Mouse (Mus musculus) liver, embryonic 14.5 days (tissue): ENCODE measurements around the gene Acvr1. TPM values are rescaled to one million over a fixed set of nuclear protein-coding genes. Genes with fewer than 3 reads are reported as not detected.

ENCODE experiments used
- ATAC-seq: fragments of 200-750 bp; cut with Nextera tagmentation; 2 replicates; pipeline ENCODE4 v1.8.0; 2017; ENCODE audit warnings: moderate number of reproducible peaks, mild to moderate bottlenecking, moderate library complexity; ENCODE audit not compliant: insufficient read depth
- DNase-seq, 3 experiments: peaks; one replicate each; pipeline ENCODE4 v3.0.0-alpha.2; 2012 to 2013; ENCODE audit warnings: low read depth in 3 of 3, low spot score in 3 of 3
- H3K27ac ChIP-seq: fragments of 300-500 bp; sonication (generic); 2 replicates; pipeline ENCODE4 v1.5.1; 2014; ENCODE audit warnings: moderate library complexity, mild to moderate bottlenecking, control low read depth, inconsistent platforms
- H3K27me3 ChIP-seq: fragments of 300-500 bp; sonication (generic); 2 replicates; pipeline ENCODE4 v1.6.1; 2014; ENCODE audit warnings: mild to moderate bottlenecking, low read length, moderate library complexity; ENCODE audit not compliant: control insufficient read depth, insufficient read depth
- H3K36me3 ChIP-seq: fragments of 300-500 bp; sonication (generic); replicated peaks from 2 replicates; pipeline ENCODE4 v1.6.1; 2014; ENCODE audit warnings: low read depth; ENCODE audit not compliant: control insufficient read depth, insufficient read depth
- H3K4me1 ChIP-seq, 2 experiments: fragments of 200-500 bp in 1 of 2; fragments of 300-500 bp in 1 of 2; sonication (generic) in 1 of 2; replicated peaks; 2 replicates each; pipeline ENCODE4 v1.6.1; 2012 to 2014; ENCODE audit warnings: antibody characterized with exemption in 1 of 2, inconsistent platforms in 1 of 2, low read length in 1 of 2; ENCODE audit not compliant: control insufficient read depth in 2 of 2, insufficient read depth in 2 of 2
- H3K4me2 ChIP-seq: fragments of 300-500 bp; sonication (generic); 2 replicates; pipeline ENCODE4 v1.6.1; 2014; ENCODE audit warnings: low read depth, mild to moderate bottlenecking, control low read depth, moderate library complexity
- H3K4me3 ChIP-seq, 2 experiments: fragments of 200-500 bp in 1 of 2; fragments of 300-500 bp in 1 of 2; sonication (generic) in 1 of 2; 2 replicates each; pipeline ENCODE4 v1.5.1; 2012 to 2014; ENCODE audit warnings: low read depth in 2 of 2, low read length in 2 of 2, mild to moderate bottlenecking in 2 of 2, control low read depth in 1 of 2, inconsistent platforms in 1 of 2, moderate library complexity in 1 of 2; ENCODE audit not compliant: insufficient read depth in 1 of 2
- H3K9ac ChIP-seq: fragments of 300-500 bp; sonication (generic); replicated peaks from 2 replicates; pipeline ENCODE4 v1.6.1; 2014; ENCODE audit warnings: mild to moderate bottlenecking, control low read depth, moderate library complexity
- H3K9me3 ChIP-seq: fragments of 300-500 bp; sonication (generic); 2 replicates; pipeline ENCODE4 v1.6.1; 2016; ENCODE audit warnings: low read length, mixed read lengths; ENCODE audit not compliant: control insufficient read depth
- CTCF ChIP-seq: IDR thresholded peaks from 2 replicates; pipeline ENCODE4 v1.5.1; 2016; ENCODE audit warnings: antibody characterized with exemption, low read depth, control low read depth
- EP300 ChIP-seq: IDR thresholded peaks from 2 replicates; pipeline ENCODE4 v1.6.1; 2016; ENCODE audit warnings: antibody characterized with exemption, low read depth
- WGBS: fragments of 180-500 bp; shearing (Covaris S2); extraction: QIAGEN DNeasy Blood & Tissue Kit; methylation state at CpG from one replicate; pipeline ENCODE4 v1.1.7; 2014; ENCODE audit not compliant: insufficient replicate concordance; 5-methylcytosine and 5-hydroxymethylcytosine counted together
- polyA plus RNA-seq, 2 experiments: library from polyadenylated mRNA; depleted of rRNA in 1 of 2; stranded (reverse) in 1 of 2; unstranded in 1 of 2; fragments of >200 nt; fragmentation: Nextera tagmentation in 1 of 2; extraction: Ambion mirVana in 1 of 2; gene quantifications; 2 replicates each; pipeline versions ENCODE4 v1.2.1 to v1.2.3; 2012 to 2014

The Acvr1 gene
- polyA plus RNA-seq, 2 experiments = 2.0 to 3.3 TPM

- no peak overlapping the region for H3K27ac ChIP-seq
- H3K36me3 ChIP-seq = no peaks in the 10 kb centered on the region
- H3K9me3 ChIP-seq = no peaks in the 10 kb centered on the region
- no peak overlapping the region for H3K4me2 ChIP-seq
- ATAC-seq (no peak), DNase-seq (no peak)
- H3K9ac ChIP-seq = no peak overlapping the region
- no peak overlapping the region for H3K4me3 ChIP-seq
- 59% methylated on average over 9 of the region's 9 CpGs for WGBS
- TF ChIP-seq EP300 = no peak
- no peak for TF ChIP-seq CTCF
- no peaks in the 10 kb centered on the region for H3K27me3 ChIP-seq
- peaks cover 0 to 13% of the 10 kb centered on the region in 2 experiments; a peak in 2 of 4 replicates for H3K4me1 ChIP-seq
These were observed 16.5 kb downstream of the Acvr1 start for GRCm38 (mm10) chr2:58550488-58550887.

GRCm38 (mm10) chr2:58549960-58550359 is 17.0 kb downstream of the Acvr1 start:
- TF ChIP-seq EP300 (no peak), CTCF (no peak)
- 47% methylated on average over 6 of the region's 6 CpGs for WGBS
- Histone ChIP-seq H3K36me3 (no peaks in the 10 kb centered on the region), H3K27me3 (no peaks in the 10 kb centered on the region), H3K4me3 (no peak overlapping the region), H3K9ac (no peak overlapping the region), H3K9me3 (no peaks in the 10 kb centered on the region), H3K4me2 (no peak overlapping the region), H3K27ac (no peak overlapping the region), H3K4me1 (peaks cover 0 to 15% of the 10 kb centered on the region in 2 experiments; a peak in 2 of 4 replicates)
- no peak for DNase-seq
- ATAC-seq = no peak

GRCm38 (mm10) chr2:58548943-58549342 is 18.0 kb downstream of the Acvr1 start:
- Histone ChIP-seq H3K27me3 (no peaks in the 10 kb centered on the region), H3K4me2 (no peak overlapping the region), H3K9ac (no peak overlapping the region), H3K4me1 (peaks cover 0 to 22% of the 10 kb centered on the region in 2 experiments; a peak in 2 of 4 replicates), H3K27ac (no peak overlapping the region), H3K9me3 (no peaks in the 10 kb centered on the region), H3K36me3 (no peaks in the 10 kb centered on the region), H3K4me3 (no peak overlapping the region)
- ATAC-seq (no peak), DNase-seq (no peak)
- 53% methylated on average over 7 of the region's 7 CpGs for WGBS
- TF ChIP-seq CTCF (no peak), EP300 (no peak)

GRCm38 (mm10) chr2:58546264-58546663 is 20.7 kb downstream of the Acvr1 start:
- H3K4me2 ChIP-seq = no peak overlapping the region
- peaks cover 0 to 22% of the 10 kb centered on the region in 2 experiments; a peak in 2 of 4 replicates for H3K4me1 ChIP-seq
- WGBS = 66% methylated on average over 7 of the region's 7 CpGs
- ATAC-seq (no peak), DNase-seq (no peak)
- H3K9ac ChIP-seq = no peak overlapping the region
- H3K4me3 ChIP-seq = no peak overlapping the region
- TF ChIP-seq EP300 (no peak), CTCF (no peak)
- H3K36me3 ChIP-seq = no peaks in the 10 kb centered on the region
- no peak overlapping the region for H3K27ac ChIP-seq
- H3K27me3 ChIP-seq = no peaks in the 10 kb centered on the region
- H3K9me3 ChIP-seq = no peaks in the 10 kb centered on the region

GRCm38 (mm10) chr2:58544368-58544767 is 22.6 kb downstream of the Acvr1 start:
- no peak overlapping the region for H3K4me3 ChIP-seq
- peaks cover 0 to 15% of the 10 kb centered on the region in 2 experiments; a peak in 2 of 4 replicates for H3K4me1 ChIP-seq
- DNase-seq (no peak), ATAC-seq (peak; percentile 65; the same call in 1 of the 2 replicates)
- H3K27me3 ChIP-seq = no peaks in the 10 kb centered on the region
- H3K9ac ChIP-seq = no peak overlapping the region
- H3K9me3 ChIP-seq = no peaks in the 10 kb centered on the region
- TF ChIP-seq CTCF (no peak), EP300 (no peak)
- no peak overlapping the region for H3K4me2 ChIP-seq
- no peak overlapping the region for H3K27ac ChIP-seq
- 6% methylated on average over 6 of the region's 6 CpGs for WGBS
- H3K36me3 ChIP-seq = no peaks in the 10 kb centered on the region
